Mouse (Mus musculus): ENCODE measurements at regions not wholly inside any gene's neighbourhood (a gene's known extent, or its start where the extent isn't known, plus 50 kb on each side); places are given as distances from the start of the nearest gene placed in this dataset.

DNA sequence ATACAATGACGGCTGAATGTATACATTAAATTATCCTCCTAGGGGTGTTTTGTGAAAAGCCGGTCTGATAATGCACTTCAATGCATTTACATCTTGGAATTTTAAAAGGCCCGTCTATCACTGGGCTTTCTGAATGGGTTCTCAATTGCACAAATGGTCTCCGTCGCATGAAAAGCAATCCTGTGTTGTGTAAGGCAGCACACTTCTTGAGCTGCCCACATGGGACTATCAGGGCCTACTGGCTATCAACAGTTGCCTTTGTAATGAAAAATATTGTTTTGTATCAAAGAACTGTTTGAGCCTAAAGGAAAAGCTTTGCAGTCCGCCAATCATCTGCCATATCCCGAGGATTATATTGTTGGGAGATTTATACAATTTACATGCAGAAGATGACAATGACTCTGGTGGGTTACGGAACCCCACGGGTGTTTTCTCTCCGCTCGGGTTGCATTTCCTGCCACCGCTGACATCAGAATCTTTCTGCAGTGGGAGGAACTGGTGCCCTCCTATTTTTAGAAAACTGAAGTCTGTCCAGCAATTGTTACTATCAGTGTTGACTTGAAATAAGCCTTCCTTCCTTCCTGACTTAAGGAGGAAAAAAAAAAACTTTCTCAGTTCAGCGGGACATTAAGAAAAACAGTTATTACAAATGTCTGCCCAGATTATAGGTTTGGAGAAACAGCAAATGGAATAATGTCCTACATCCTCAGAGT, 118.7 kb downstream of the Tmem26 start:
- no peak for DNase-seq (ENCODE audit: low spot score in 2 of 2)

DNA sequence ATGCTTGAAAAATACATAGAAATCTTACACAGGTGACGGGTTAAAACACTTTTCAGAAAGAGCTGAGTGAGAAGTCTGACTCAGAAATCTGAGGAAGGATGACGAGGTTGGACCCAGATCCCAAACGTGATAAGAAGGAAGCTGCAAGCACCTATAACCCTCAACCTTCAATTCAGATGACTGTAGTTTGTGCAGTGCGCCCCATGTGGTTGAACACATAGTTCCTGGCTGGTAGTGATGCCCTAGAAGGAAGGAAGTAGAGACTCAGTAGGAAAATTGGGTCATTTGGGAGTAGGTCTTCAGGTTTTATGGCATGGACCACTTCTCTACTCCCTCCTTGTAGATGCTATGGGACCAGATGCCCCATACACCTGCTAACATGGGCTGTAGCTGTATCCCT, 120.6 kb downstream of the Tmem26 start:
- no peak for DNase-seq (ENCODE audit: low spot score in 2 of 2)

DNA sequence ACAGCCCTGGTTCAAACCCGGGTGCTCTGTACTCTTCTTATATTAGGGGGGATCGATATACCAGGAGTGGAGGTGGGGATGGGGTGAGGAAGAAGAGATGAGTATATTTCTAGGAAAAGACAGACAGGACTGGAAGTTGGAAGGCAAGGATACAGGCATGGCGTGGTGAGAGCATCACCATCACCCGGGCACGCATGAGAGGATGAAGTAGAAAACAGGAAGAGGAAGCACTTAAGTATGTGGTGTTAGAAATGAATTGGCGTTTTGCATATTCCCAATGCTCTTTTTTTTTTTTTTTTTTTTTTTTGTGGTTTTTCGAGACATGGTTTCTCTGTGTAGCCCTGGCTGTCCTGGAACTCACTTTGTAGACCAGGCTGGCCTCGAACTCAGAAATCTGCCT, 121.2 kb downstream of the Tmem26 start:
- no peak for DNase-seq (ENCODE audit: low spot score in 2 of 2)

DNA sequence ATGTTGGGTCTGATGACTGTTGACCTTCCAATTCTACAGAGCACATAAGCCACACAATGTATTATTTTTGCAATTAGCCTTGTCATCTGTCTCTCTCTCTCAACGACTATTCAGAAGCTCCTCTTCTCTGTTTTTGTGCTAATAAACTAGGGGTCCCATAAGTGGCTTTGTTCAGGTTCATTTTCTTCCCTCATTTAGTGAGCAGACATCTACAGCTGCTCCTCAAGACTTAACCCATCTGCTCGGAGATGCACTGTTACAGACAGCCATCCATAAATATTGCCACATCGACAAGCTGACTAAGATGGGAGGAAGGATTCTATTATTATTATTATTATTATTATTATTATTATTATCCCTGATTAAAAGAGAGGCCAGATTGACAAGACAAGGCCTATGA, 127.7 kb downstream of the Tmem26 start:
- DNase-seq (ENCODE audit: low spot score in 2 of 2), result no peak

DNA sequence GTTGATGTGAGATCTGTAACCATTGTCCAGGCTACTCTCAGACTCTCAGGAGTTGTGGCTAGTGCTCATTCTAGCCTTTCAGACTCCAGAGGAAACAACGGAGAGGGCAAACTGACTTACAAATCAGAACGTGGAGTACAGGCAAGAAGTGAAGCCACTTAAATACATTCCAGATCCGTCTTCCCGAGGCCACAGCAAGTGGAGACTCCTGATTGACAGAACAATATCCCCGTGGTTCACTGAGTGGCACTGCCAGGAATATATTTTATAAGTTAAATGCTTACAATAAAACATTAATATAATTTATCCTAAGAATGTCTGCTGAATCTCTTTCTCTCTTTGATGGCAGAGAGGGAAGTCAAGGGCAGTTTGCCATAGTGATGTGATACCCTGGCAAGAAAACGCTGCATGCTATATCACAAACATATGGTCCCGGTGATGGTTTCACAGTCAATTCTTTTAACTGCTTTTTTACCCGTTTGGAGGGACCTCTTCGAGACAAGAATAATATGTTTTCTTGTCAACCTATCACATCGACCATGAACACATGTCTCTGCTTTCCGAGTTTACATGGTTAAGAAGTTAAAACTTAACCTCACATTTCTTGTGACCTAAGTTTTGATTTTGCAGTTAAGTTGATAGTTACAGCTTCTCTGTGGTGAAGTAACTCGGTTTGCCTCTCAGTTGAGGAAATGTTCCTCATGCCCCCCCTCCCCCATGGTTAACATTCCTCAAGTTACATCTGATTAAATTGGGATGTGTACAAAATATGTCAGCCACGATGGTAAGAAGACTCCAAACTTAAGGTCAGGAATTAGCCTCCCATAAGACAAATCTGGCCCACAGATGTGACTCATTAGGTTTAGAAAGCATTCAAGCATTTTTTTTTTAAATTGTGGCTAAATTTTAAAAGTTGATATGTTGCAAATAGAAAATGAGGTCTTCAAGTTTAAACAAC, 132.8 kb downstream of the Tmem26 start:
- DNase-seq (ENCODE audit: low spot score in 2 of 2), result no peak

DNA sequence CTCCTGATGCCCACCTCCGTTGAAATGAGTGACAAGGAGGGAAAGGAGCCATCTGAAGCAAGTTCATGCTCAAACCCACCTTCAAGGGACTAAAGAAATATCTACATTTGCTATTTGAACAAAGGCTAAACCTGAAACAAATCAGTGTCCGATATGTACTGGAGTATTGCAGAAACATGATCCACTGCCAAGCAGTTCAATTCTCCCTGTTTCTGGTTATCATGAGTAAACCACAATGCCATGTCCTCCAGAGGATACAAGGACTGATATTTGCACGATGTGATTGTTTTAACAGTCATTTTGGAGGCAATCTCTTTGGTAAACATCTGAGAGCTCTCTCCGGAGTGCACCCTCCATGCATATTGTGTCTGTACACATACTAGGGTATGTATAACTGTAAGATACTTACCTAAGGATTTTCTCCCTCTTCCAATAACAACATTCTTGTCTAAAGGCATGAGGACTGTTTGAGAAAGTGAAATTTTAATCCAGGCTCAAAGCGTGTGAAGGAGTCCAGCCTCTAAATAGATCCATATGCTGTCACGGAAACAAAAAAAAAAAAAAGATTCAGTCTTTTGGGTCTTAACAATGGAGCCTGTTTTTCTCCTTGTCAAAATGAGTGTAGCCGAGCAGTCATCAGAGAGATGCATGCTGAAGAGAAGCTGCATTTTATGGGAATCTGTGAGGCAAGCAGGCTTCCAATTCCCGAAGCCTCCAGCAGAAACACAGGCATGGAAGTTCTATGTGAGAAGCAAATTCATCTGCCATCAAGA, 141.3 kb downstream of the Tmem26 start:
- DNase-seq (ENCODE audit: low spot score in 2 of 2), result no peak

DNA sequence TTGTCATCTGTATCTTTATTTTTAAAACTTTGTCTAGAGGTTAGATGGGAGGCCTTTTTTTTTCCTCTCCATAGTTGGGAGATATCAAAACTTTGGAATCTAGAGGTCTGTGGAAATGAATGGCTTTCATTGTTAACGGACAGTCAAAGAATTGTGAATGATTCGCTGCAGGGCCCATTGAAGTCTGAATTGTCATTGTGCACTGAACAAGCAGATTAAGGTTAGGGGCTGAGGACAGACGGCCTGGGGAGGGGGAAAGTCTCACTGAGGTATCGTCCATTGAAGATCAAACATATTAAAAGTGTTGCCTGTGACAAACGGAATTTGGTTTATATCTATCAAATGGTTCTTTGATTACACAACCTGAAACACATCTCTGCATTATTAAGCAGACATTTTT, 142.3 kb downstream of the Tmem26 start:
- DNase-seq (ENCODE audit: low spot score in 2 of 2), result no peak

DNA sequence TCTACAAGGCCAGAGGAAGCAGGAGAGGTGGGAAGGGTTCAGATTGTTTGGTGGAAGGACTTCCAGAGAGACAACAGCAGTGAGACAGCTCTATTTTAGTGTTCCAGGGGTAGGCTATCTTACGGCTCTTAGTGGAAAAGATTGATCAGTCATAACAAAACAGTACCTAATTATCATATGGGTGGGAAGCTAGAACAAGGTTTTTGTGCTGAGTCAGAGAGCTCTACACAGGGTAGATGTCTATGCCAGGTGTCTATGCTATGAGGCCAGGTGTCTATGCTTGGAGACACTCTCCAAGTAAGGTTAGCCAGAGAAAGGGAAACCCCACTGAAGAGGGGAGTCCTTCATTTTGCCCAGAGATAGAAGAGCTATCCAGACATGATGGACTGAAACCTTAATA, 143.9 kb downstream of the Tmem26 start:
- no peak for DNase-seq (ENCODE audit: low spot score in 2 of 2)

DNA sequence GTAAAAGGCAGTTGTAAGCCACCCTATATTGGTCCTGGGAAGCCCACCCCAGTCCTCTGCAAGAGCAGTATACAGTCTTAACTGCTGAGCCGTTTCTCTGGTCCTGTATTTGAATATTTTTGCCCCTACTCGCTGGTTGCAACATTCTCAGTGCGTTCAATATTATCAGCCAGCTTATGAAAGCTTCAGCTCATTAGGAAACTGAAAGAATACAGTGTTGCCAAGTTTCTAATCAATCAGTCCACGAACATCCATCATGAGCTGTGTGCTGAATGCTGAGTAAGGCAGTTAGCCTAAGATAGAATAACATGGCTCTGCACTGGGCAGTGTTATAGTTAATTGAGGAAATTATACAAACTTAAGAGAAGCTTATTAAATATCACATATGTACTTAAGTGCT, 148.7 kb downstream of the Tmem26 start:
- DNase-seq (ENCODE audit: low spot score in 2 of 2), result no peak

DNA sequence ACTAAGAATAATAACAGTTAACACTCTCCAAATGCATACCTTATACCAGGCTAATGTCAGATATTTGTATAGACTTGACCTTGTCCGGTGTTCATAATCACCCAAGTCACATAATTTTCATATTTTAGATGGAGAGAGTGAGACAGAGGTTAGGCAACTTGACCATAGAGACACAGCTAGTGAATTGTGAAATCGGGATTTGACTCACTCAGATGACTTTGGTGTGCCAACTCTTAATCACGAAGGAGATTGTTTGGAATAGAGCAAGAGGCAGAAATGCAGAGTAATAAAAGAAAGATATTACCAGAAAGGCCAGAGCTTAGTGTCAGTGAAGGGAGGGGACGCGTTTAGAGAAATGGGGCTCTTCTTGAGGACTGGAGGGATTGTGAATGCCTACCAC, 152.2 kb downstream of the Tmem26 start:
- peak in 1 of 2 experiments; percentile 5 for DNase-seq (ENCODE audit: low spot score in 2 of 2)

DNA sequence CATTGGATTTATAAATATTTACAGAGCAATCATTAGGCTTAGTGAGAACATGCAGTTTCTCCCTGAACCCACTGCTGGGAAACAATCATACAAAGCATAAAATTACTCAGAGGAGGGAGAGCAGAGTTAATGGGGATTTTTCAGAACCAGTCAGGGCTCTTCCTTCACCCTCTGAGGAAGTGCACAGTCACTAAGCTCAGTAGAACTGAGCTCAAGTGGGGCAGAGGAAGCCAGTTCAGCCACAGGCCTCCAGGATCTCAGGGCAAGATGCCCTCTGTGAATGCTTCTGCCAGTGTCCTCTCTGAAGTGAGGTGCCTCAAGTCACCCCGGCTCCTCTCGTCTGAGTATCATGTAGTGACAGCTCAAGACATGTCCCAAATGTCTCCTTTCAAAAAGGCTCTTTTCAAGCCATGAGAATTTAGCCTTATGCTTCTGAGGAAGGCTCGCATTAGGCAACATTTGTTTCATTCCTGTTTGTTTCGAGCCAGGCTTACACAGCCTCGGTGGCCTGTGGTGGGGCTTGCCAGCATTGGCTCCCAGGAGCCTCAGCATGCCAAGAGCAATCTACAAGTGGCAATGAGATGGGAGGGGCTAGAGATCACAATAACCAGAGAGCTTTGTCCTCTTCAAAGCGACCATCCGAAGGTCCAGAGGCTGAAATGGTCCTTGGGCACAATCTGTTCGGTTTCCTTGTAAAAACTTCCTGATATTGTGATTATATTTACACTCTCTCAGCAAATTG, 169.8 kb downstream of the Tmem26 start:
- peak; percentile 16 to 17 for DNase-seq (ENCODE audit: low spot score in 2 of 2)

DNA sequence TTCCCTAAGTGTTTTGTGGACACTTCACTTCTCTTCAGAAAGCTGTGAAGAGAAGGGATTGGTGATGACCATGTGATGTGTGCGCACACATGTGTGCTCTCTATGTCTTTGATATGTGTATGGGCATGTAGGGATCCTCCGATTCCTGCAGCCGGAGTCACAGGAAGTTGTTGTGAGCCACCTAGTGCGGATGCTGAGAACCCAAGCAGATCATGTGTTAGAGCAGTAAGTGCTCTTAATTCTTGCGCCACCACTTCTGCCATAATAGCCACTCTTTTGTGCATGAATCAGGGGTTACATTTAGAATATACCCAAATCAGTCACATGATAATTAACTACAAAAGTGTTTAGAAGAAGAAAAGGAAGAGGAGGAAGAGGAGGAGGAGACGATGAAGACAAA, 170.7 kb downstream of the Tmem26 start:
- DNase-seq (ENCODE audit: low spot score in 2 of 2), result no peak

DNA sequence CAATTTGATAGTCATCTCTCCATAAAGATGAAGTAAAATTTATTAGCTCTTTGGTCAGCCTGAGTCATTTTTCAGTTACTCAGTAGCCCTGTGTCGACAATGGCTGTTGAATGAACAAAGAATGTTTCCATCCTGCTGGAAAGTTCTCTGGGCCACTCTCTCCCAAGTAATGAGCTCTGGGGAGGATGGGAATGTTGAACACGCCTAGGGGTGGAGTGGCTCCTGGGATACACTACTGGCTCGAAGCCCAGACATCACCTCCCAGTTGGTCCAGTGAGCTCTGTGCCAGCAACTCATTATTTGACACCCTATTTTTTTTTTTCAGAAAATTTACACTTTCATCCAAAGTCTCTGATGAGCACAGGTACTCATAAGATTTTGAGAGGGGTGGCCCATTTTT, 174.1 kb downstream of the Tmem26 start:
- no peak for DNase-seq (ENCODE audit: low spot score in 2 of 2)

DNA sequence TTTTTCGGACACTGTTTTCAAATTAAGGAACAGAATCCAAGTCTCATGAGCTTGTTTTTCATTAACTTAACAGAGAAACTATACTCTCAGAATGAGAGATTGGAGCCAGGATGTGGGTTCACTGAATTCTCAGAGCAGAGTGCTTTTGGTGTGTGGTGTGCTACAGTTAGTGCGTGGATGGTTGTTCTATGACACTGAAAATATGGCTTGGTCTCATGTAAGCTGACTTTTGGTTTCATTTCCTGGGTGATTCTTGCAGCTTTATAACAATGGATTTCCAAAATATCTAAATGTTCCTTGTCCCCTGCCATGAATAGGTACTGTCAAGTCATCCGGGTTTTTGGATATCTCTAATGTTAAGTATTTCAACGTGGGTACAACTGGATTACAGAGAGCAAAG, 177.7 kb downstream of the Tmem26 start:
- DNase-seq (ENCODE audit: low spot score in 2 of 2), result no peak

DNA sequence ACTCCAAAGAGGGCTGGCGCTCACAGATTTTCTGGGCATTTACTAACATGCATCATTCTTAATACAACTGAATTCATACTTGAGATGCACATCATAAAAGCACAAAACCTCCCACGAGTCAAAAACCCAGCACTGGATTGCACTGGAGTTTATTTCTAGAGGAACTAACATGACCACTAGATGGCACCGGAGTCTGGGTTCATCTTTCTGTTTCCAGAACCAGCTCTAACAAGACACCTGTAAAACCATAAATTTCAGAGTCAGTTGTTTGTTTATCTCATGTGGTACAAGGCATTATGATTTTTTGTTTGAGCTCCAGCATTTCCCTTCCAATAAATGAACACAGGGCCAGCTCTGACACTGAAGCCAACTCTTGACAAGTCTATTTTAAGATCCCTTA, 179.2 kb downstream of the Tmem26 start:
- peak in 1 of 2 experiments; percentile 26 for DNase-seq (ENCODE audit: low spot score in 2 of 2)

DNA sequence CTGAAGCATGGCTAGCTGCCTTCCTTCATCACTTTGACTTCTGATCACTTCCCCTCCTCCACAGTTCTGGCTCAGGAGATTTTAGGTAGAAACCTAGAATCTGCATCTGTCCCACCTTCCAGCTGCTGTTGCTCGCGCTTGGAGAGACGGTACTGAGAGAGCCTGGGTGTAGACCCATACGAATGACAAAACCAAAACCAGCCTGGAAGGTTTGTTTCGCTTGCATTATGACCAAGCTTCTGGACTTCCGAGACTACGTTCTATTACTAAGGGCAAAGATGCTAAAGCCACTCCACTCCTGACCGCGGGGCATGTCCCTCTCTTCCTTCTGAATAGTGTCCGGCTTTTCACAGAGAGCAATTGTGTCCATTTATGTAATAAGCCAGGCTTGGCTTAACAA, 180.9 kb downstream of the Tmem26 start:
- no peak for DNase-seq (ENCODE audit: low spot score in 2 of 2)

DNA sequence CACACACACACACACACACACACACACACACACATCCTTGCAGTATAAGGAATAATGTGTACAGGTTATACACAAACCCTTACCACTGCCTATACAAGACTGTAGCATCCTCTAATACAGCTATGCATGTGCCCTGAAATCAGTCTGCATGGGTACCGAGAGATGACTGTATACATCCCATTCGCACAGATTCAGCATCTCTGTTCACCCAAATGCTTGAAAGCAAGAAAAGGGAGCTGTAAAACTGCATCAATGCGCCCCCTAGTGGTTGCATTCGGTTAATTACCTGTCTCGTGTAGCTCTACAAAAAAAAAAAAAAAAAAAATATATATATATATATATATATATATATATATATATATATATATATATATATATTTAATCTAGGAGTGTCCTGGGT, 184.8 kb downstream of the Tmem26 start:
- DNase-seq (ENCODE audit: low spot score in 2 of 2), result peak; percentile 20 to 35

DNA sequence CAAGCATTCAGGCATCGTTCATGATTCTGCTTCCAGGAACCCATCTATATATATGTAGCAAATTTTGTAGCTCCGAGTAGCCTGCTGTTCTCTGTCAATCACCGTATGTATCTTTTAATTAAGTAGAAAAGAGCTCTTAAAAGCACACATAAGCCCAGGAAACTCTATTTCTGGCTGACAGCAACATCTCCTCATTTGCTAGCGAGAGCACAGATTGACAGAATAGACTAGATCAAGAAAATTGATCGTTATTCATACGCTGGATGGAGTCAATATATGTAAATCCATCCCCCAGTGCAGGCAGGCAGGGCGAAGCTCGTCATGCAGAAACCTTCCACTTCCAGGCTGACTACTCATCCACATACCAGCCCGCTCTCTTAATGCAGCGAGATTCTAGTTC, 185.6 kb downstream of the Tmem26 start:
- DNase-seq (ENCODE audit: low spot score in 2 of 2), result no peak

DNA sequence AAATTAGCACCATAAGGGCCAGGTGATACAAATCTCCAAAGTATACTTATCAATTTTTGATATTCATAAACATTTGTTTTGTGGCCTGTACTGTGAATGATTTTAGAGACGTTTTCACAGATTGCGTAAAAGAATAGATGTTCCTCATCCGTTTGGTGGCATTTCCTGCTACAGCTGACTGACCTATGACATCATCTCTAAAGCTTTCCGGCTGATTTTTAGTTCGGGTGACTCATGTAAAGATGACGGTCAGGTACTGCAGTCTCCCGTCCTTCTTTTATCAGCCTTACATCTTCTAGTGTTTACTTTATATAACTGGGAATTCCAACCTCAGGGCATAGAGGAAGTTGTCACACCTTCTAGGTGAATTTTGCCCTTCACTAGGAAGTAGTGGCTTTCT, 192.7 kb downstream of the Tmem26 start:
- no peak for DNase-seq (ENCODE audit: low spot score in 2 of 2)

DNA sequence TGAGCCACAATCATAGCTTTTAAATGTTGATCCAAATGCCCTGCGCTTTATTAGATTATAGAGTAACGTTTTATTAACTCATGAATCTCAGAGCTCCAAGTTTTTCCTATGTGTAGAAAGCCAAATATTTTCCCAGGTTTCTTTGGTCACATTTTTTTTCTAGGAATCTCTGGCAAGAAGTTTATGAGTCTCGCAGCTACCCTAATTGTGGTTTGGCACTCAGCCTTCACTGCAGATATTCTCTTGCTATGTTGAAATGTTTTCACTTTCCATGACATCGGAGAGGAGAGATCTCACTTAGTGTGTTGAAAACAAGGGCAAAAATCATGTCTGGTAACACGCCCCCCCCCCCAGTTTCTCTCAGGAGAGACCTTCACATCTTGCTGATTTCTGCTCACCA, 212.4 kb downstream of the Tmem26 start:
- no peak for DNase-seq (ENCODE audit: low spot score in 2 of 2)

DNA sequence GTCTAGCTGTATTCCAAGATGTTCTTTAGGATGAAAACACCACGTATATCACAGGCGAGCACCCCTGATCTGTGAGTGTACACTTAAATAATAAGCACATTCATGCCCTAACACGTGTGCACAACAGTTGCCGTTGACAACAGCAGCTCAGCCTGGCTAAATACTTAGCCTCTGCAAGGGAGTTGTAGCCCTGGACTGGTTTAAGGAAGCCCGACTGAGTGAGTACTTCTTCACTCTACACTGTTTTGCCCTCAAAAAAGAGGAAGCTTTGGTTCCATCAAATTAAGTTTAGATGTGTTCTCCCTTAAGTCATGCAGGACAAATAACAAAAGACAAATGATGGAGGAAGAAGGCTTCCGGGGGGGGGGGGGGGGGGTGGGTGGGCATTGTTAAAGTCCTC, 208.0 kb upstream of the Rhobtb1 start:
- DNase-seq (ENCODE audit: low spot score in 2 of 2), result no peak

DNA sequence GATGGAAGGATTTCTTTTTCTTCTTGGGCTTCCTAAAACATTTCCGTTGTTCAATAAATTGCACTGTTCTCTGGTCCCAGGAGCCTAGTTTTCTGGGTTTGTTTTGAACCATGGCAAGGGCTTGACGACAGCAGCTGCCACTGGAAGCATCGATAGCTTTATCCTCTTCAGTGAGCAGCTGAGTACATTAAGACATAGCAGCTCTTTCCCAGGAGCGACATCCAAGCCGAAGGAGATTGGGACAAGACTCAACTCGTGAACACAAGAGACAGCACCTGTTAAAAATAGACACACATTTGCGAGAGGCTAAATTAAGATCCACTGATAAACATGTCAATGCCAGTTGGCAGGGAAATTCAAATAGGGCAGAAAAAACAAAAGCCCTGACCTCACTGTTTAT, 194.7 kb upstream of the Rhobtb1 start:
- DNase-seq (ENCODE audit: low spot score in 2 of 2), result no peak
